Mouse (Mus musculus) midbrain, embryonic 13.5 days (tissue): ENCODE measurements around the gene Dll3. TPM values are rescaled to one million over a fixed set of nuclear protein-coding genes. Genes with fewer than 3 reads are reported as not detected.
"Not testable (repeated sequence)": the region's sequence is repeated elsewhere in the genome, so short reads cannot be mapped to it uniquely, and the experiment has no call there.

Source experiments
- ATAC-seq: fragments of 200-750 bp; cut with Nextera tagmentation; 2 replicates; pipeline ENCODE4 v1.8.0; 2017; ENCODE audit warnings: mild to moderate bottlenecking, moderate TSS enrichment, moderate library complexity
- H3K27ac ChIP-seq: fragments of 300-500 bp; sonication (generic); 2 replicates; pipeline ENCODE4 v1.5.1; 2015; ENCODE audit warnings: inconsistent platforms, mild to moderate bottlenecking, moderate library complexity
- H3K27me3 ChIP-seq: fragments of 300-500 bp; sonication (generic); 2 replicates; pipeline ENCODE4 v1.6.1; 2015; ENCODE audit warnings: mild to moderate bottlenecking, inconsistent platforms
- H3K36me3 ChIP-seq: fragments of 300-500 bp; sonication (generic); 2 replicates; pipeline ENCODE4 v1.6.1; 2015; ENCODE audit warnings: mild to moderate bottlenecking, inconsistent platforms
- H3K4me1 ChIP-seq: fragments of 300-500 bp; sonication (generic); replicated peaks from 2 replicates; pipeline ENCODE4 v1.6.1; 2015; ENCODE audit warnings: inconsistent platforms
- H3K4me2 ChIP-seq: fragments of 300-500 bp; sonication (generic); replicated peaks from 2 replicates; pipeline ENCODE4 v1.6.1; 2015; ENCODE audit warnings: moderate library complexity, mild to moderate bottlenecking, inconsistent platforms
- H3K4me3 ChIP-seq: fragments of 300-500 bp; sonication (generic); replicated peaks from 2 replicates; pipeline ENCODE4 v1.5.1; 2015; ENCODE audit warnings: mild to moderate bottlenecking, inconsistent platforms
- H3K9ac ChIP-seq: fragments of 300-500 bp; sonication (generic); replicated peaks from 2 replicates; pipeline ENCODE4 v1.6.1; 2015; ENCODE audit warnings: mild to moderate bottlenecking, inconsistent platforms
- H3K9me3 ChIP-seq: fragments of 300-500 bp; sonication (generic); 2 replicates; pipeline ENCODE4 v1.6.1; 2016; ENCODE audit warnings: mild to moderate bottlenecking, inconsistent platforms
- WGBS: fragments of 180-500 bp; shearing (Covaris S2); methylation state at CpG from one replicate; pipeline ENCODE4 v1.1.7; 2015; 5-methylcytosine and 5-hydroxymethylcytosine counted together
- polyA plus RNA-seq: library from polyadenylated mRNA; unstranded; fragments of >200 nt; fragmentation: Nextera tagmentation; extraction: Ambion mirVana; gene quantifications from 2 replicates; pipeline ENCODE4 v1.2.1, GENCODE M21; 2015

Dll3 gene
- polyA plus RNA-seq, 1 experiment from 2014 or later = 41.5 TPM

DNA sequence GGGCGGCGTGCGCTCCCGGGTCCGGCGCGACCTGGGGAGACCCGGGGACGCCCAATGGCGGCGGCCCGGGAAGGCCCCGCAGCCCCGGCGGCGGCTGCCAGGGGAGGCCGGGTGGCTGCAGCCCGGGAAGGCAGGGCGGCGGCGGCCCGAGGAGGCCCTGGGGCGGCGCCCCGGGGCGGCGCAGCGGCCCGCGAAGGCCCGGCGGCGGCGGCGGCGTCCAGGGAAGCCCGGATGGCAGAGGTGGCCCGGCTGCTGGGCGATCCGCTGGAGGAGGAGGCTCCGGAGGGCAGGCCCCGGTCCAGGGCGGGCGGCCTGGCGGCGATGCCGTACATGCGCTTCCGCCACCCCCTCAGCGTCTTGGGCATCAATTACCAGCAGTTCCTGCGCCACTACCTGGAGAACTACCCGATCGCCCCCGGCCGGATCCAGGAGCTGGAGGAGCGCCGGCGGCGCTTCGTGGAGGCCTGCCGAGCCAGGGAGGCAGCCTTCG is 34.0 kb downstream of the Dll3 start:
- Histone ChIP-seq H3K4me3 (peak overlapping the region; percentile 94), H3K9ac (peak overlapping the region; percentile 100), H3K27me3 (no peaks in the 10 kb centered on the region), H3K4me2 (peak overlapping the region; percentile 86), H3K36me3 (peaks cover 32% of the 10 kb centered on the region), H3K4me1 (peaks cover 17% of the 10 kb centered on the region), H3K9me3 (0 out of 2 replicates have a peak, but pooled peaks cover 3% of the 10 kb centered on the region), H3K27ac (peak overlapping the region; percentile 97)
- WGBS = under 1% methylated on average over 52 of the region's 62 CpGs
- ATAC-seq = peak; percentile 84

DNA sequence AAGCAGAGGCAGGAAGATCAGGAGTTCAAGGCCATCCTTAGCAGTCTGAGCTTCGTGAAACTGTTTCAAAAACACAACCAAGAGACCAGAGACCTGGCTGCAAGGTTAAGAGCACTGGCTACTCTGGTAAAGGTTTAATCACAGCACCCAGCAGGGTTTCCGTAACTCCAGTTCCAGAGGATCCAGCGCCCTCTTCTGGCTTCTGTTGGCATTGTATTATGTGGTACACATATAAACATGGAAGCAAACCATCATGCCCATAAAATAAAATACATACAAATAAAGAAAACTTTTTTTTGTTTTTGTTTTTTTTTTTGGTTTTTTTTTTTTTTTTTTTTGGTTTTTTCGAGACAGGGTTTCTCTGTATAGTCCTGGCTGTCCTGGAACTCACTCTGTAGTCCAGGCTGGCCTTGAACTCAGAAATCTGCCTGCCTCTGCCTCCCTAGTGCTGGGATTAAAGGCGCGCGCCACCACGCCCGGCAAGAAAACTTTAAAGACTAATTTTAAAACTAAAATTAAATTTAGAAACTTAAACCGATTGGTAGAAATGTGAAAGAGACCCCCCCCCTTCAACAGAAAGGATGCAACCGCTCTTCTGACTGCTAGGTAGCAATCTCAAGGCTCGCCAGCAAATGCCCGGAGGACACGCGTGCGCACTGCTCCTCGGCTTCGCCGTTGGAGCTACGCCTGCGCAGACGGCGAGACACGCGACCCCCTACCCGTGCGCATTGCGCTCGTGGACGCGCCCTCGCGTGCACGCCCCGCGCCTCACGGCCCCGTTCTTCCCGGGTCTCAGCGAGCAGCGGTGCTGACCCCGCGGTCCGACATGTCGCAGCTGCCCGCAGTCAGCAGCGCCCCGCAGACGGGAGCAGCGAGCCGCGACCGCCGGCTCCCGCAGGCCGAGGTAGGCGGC is 34.7 kb downstream of the Dll3 start, which contains the start of gene Eid2:
Eid2 (plus strand) TSS at position 753 of the 913 bp plus-strand sequence.
- H3K27ac ChIP-seq = peak within 1 kb of the TSS; percentile 97
- H3K9me3 ChIP-seq = 0 out of 2 replicates have a peak, but pooled peaks cover 3% of the 10 kb centered on the region
- H3K4me2 ChIP-seq = peak within 1 kb of the TSS; percentile 86
- ATAC-seq = peak; percentile 95
- H3K9ac ChIP-seq = peak within 1 kb of the TSS; percentile 100
- peaks cover 17% of the 10 kb centered on the region for H3K4me1 ChIP-seq
- peaks cover 25% of the 10 kb centered on the region for H3K36me3 ChIP-seq
- 8% methylated on average over 56 of the region's 57 CpGs for WGBS
- H3K4me3 ChIP-seq = peak within 1 kb of the TSS; percentile 94
- H3K27me3 ChIP-seq = no peaks in the 10 kb centered on the region

DNA sequence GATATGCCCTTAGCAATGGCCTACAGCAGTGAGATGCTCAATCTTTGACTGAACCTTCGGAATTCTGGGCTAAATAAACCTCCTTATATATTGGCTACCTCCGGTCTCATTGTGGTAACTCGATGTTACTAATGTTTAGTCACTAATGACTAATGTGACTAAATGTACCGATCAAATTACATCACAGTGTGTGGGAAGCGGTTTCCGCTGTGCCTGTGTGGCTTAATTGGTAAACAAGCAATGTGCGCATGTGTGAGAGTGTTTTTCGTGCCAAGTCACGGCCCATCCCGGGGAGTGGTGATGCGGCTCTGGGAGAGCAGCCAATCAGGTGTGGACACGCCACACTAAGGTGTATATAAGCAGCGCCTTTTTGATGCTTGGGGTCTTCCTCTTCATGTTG is 36.6 kb downstream of the Dll3 start:
- Histone ChIP-seq H3K9me3 (no peaks in the 10 kb centered on the region), H3K9ac (no peak overlapping the region), H3K4me3 (no peak overlapping the region), H3K27me3 (no peaks in the 10 kb centered on the region), H3K36me3 (peaks cover 12% of the 10 kb centered on the region), H3K4me2 (no peak overlapping the region), H3K27ac (no peak overlapping the region), H3K4me1 (peaks cover 17% of the 10 kb centered on the region)
- 91% methylated on average over 13 of the region's 13 CpGs for WGBS
- ATAC-seq = no peak

DNA sequence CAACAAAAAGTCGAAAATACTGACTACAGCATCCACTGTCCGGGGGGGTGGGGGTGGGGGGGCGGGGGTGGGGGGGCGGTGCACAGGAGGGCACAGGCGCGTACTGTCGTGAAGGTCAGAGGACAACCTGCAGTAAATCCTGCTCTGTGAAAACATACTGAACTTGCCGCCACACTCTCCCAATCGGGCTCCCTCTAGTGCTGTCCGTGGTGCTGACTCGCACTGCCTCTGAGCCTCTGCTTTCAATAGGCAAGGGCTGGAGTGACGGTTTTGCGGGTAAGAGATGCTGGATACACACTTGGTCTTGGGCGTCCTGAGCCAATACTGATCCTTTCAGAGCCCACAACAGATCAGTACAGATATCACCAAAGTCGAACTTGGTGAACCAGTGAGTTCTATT is 38.3 kb downstream of the Dll3 start:
- 9% methylated on average over 15 of the region's 15 CpGs for WGBS

DNA sequence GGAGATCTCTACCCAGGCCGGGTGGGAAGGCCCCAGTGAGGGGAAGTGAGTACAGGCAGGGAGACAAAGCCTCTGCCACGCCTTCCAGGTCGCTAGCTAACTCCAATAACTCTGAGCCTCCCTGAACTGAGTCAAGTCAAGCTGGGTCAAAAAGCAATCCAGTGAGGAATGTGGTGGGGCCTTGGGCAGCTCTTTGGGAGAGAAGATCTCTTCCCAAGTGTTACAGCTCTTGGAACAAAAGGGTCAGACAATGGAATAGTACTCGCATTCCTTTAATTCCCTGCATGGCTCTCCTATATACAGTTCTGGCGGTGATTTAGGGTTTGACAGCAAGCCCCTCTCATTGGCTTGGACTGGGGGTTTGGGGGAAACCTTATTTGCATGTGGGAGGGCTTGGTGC is 39.2 kb downstream of the Dll3 start:
- no peaks in the 10 kb centered on the region for H3K27me3 ChIP-seq
- no peaks in the 10 kb centered on the region for H3K4me1 ChIP-seq
- H3K4me3 ChIP-seq = no peak overlapping the region
- no peak overlapping the region for H3K4me2 ChIP-seq
- no peak overlapping the region for H3K27ac ChIP-seq
- no peak overlapping the region for H3K9ac ChIP-seq
- WGBS = 51% methylated on average over 5 of the region's 5 CpGs
- no peaks in the 10 kb centered on the region for H3K9me3 ChIP-seq
- no peak for ATAC-seq
- H3K36me3 ChIP-seq = no peaks in the 10 kb centered on the region

More for the DNA sequence above, 38.3 kb downstream of the Dll3 start:
- Histone ChIP-seq H3K27me3 (no peaks in the 10 kb centered on the region), H3K4me2 (no peak overlapping the region), H3K9me3 (no peaks in the 10 kb centered on the region), H3K9ac (no peak overlapping the region), H3K36me3 (no peaks in the 10 kb centered on the region), H3K27ac (no peak overlapping the region), H3K4me3 (no peak overlapping the region), H3K4me1 (peaks cover 5% of the 10 kb centered on the region)
- ATAC-seq = no peak

DNA sequence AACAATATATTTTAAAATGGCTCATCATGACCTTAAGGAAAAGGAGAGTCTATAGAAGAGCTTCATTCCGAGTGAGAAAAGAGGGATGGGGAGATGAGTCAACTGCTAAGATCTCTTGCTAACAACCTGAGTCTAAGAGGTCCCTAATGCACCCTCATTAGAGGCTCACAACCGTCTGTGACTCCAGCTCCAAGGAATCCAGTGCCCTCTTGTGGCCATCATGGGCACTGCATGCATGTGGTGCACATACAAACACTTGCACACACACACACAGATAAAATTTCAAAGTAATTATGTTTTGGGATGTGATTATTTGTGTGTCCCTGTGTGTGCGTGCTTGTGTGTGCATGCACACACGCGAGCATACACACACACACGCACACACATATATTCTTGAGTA is 46.6 kb downstream of the Dll3 start:
- WGBS = 80% methylated on average over 6 of the region's 6 CpGs
- ATAC-seq = no peak
- H3K4me2 ChIP-seq = no peak overlapping the region
- no peak overlapping the region for H3K27ac ChIP-seq
- H3K36me3 ChIP-seq = no peaks in the 10 kb centered on the region
- H3K4me1 ChIP-seq = no peaks in the 10 kb centered on the region
- H3K9me3 ChIP-seq = peaks cover 6% of the 10 kb centered on the region; the same call in 1 of the 2 replicates
- H3K9ac ChIP-seq = no peak overlapping the region
- no peak overlapping the region for H3K4me3 ChIP-seq
- H3K27me3 ChIP-seq = no peaks in the 10 kb centered on the region

DNA sequence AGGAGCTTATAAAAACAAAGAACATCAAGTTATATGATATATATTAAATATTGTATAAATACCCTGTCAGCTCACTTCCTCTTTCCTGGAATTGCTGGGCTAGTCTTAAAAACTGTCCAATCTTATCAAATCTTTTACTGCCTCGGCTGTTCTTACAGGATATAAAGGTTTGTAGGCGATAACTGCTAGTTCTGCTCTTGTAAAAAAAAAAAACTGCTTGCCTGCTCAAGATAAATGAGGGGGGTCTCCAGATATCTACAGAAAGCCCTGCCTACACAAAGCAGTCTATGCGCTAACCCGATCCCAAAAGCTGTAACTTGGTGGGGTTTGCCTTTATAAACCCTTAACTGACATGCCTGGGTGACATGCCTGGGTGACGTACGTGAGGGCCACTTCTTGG is 47.4 kb downstream of the Dll3 start:
- WGBS = 93% methylated on average over 6 of the region's 6 CpGs
- Histone ChIP-seq H3K27ac (no peak overlapping the region), H3K36me3 (no peaks in the 10 kb centered on the region), H3K9ac (no peak overlapping the region), H3K4me3 (no peak overlapping the region), H3K4me1 (no peaks in the 10 kb centered on the region), H3K27me3 (no peaks in the 10 kb centered on the region), H3K4me2 (no peak overlapping the region), H3K9me3 (peaks cover 6% of the 10 kb centered on the region; the same call in 1 of the 2 replicates)
- no peak for ATAC-seq

DNA sequence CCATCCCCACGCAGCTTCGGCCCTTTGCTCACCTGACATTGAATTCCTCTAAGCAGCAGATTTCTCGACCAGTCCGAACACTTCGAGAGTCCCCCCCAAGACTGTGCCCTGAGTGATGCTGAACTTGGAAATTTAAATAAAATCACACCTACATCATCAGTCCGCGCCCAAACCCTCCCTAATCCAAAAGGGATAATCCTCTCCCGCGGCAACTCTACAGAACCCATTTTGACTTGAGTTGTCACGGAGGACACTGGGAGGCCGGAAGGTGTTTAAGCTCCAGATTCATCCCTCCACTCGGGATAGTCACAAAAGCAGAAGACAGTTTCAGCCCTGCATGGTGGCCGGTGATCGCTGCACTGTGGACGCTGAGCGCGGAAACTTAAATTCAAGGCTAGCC is 50.1 kb downstream of the Dll3 start:
- no peaks in the 10 kb centered on the region for H3K27me3 ChIP-seq
- peaks cover 13% of the 10 kb centered on the region for H3K9me3 ChIP-seq
- no peak overlapping the region for H3K4me3 ChIP-seq
- no peaks in the 10 kb centered on the region for H3K36me3 ChIP-seq
- 87% methylated on average over 17 of the region's 17 CpGs for WGBS
- H3K4me1 ChIP-seq = no peaks in the 10 kb centered on the region
- H3K27ac ChIP-seq = no peak overlapping the region
- H3K9ac ChIP-seq = no peak overlapping the region
- no peak for ATAC-seq
- no peak overlapping the region for H3K4me2 ChIP-seq

DNA sequence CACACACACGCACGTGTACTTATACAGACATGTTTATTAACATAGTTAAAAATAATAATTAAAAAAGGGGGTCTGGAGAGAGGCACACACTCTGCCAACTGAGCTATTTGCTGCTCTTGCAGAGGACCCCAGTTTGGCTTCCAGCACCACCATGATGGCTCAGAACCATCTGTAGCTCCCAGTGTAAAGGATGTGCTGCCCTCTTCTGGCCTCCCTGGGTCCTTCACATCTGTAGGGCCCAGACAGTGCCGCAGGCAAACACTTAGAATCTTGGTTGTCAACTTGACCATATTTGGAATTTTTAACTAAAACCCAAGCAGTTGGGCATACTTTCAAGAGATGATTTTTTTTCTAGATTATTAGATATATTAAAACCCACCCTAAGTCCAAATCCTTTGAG is 53.1 kb downstream of the Dll3 start:
- no peaks in the 10 kb centered on the region for H3K4me1 ChIP-seq
- no peaks in the 10 kb centered on the region for H3K36me3 ChIP-seq
- H3K27me3 ChIP-seq = no peaks in the 10 kb centered on the region
- WGBS = 91% methylated on average over 3 of the region's 3 CpGs
- H3K4me3 ChIP-seq = no peak overlapping the region
- H3K9me3 ChIP-seq = peaks cover 7% of the 10 kb centered on the region; the same call in 1 of the 2 replicates
- no peak overlapping the region for H3K27ac ChIP-seq
- H3K4me2 ChIP-seq = no peak overlapping the region
- H3K9ac ChIP-seq = no peak overlapping the region
- no peak for ATAC-seq

DNA sequence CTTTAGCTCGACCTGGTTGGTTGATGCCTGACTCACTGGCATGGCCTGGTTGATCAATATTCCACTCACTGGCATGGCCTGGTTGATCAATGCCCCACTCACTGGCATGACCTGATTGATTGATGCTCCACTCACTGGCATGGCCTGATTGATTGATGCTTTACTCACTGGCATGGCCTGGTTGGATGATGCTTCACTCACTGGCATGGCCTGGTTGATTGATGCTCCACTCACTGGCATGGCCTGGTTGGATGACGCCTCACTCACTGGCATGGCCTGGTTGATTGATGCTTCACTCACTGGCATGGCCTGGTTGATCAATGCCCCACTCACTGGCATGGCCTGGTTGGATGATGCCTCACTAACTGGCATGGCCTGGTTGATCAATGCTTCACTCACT is 58.1 kb downstream of the Dll3 start:
- H3K9ac ChIP-seq, ATAC-seq, H3K27me3 ChIP-seq, H3K9me3 ChIP-seq, H3K4me1 ChIP-seq, H3K4me2 ChIP-seq, H3K27ac ChIP-seq, H3K4me3 ChIP-seq, H3K36me3 ChIP-seq: not testable (repeated sequence)
- 72% methylated on average over 2 of the region's 2 CpGs for WGBS
